Mouse (Mus musculus) embryonic stem cell, embryonic (primary cell): Measurements from ENCODE around the gene Ubqlnl.

Experiments used
- CTCF ChIA-PET, 4 experiments: fragments of 300-600 bp in 2 of 4; fragments of 350-600 bp in 2 of 4; sonication (Branson Sonifier 250); formaldehyde crosslinking; loops; one replicate each; lab custom pipeline; 2022; ENCODE audit warnings: inconsistent platforms in 2 of 4; lab: Charles Lee
- POLR2A ChIA-PET, 4 experiments: fragments of 300-600 bp in 2 of 4; fragments of 350-600 bp in 2 of 4; sonication (Branson Sonifier 250); formaldehyde crosslinking; loops; one replicate each; lab custom pipeline; 2022; ENCODE audit warnings: antibody characterized with exemption in 4 of 4, inconsistent platforms in 1 of 4; lab: Charles Lee

Ubqlnl gene

DNA sequence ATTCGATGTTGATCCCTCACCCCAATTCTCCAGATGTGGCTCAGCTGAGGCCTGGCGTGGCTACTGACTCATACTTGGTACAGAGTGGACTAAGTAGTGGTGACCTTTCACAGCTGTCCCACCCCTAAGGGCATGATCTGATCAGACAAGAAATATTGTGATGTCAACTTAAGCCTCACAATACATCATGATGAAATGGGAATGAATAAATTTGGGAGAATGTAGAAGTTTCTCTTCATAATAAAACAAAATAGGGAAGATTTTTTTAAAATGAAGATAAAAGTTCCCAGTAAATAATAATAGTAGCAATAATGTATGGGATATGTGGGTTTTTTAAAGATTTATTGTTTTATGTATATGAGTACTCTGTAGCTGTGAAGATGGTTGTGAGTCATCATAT is at the start of gene Ubqlnl:
TSS of gene Ubqlnl (minus strand) at position 101 of the 400 bp plus-strand sequence.
- POLR2A ChIA-PET, result no interaction called here
- CTCF ChIA-PET, result no interaction called here

DNA sequence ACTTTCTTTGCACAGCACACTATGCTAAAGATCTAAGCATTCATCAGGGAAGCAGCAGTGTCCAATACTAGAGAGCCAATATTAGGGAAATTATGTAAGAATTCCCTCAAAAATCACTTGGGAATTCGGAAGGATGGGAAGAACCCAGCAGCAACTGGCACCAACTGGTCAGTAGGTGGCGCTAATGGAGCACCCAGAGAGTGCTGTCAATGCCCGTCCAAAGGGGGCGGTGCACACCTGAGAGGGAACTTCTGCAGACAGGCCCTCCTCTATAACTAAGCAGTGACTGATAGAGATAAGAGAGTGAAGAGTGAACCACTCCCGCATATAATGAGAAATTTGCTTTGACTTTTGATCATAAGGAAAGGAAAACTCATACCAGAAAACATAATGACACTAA is 49.5 kb upstream of the Ubqlnl start:
- ChIA-PET CTCF (no interaction called here), POLR2A (no interaction called here)

DNA sequence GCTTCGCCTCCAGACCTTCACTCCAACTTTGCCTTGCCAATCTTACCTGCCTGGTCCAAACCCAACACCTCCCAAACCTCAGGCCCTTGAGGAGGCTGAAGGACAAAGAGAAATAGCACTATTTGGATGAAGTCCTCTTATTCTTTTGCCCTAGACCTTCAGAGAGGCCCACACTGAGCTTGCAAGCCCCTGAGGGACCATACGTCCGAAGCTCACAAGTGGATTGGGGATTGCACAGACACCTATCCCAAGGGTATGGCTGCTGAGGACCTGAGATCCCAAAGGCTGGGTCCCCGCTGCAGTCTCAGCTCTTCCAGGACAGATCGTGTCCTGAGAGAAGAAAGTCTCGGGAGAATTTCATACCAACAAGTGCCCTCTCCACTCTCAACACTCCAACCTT is 45.5 kb upstream of the Ubqlnl start, which contains the start of gene Olfr649:
TSS of gene Olfr649 (minus strand) at position 101 of the 400 bp plus-strand sequence.
- ChIA-PET CTCF (no interaction called here), POLR2A (interaction anchor here in 2 of 4 experiments (1.1 to 1.4 kb wide), 2 partner anchors 24 to 423 kb away, joined by 3 to 7 read pairs; no protein-coding TSS in a partner anchor)

DNA sequence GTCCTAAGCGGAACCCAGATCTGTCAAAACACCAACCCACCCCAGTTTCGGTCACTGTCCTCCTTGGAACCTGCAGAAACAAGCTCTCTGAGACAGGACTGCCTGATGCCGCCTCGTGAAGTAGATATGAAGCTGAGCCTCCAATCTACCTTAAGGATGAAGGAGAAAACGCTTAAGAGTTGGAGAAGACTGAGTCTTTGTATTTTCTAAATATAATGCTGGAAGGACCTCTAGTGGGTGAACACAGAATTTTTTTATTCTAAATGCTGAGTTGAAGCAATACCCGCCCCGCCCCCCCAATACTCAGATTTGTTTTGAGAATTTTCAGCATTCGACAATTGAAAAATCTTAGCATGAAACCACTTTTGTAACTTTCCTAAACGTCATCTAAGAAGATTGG is 40.9 kb upstream of the Ubqlnl start:
- ChIA-PET POLR2A (interaction anchor here in 1 of 4 experiments (0.6 kb wide), 1 partner anchor 20 kb away, joined by 5 read pairs; no protein-coding TSS in a partner anchor), CTCF (interaction anchor here in 1 of 4 experiments (0.6 kb wide), 1 partner anchor 1418 kb away, joined by 4 read pairs; no protein-coding TSS in a partner anchor)

DNA sequence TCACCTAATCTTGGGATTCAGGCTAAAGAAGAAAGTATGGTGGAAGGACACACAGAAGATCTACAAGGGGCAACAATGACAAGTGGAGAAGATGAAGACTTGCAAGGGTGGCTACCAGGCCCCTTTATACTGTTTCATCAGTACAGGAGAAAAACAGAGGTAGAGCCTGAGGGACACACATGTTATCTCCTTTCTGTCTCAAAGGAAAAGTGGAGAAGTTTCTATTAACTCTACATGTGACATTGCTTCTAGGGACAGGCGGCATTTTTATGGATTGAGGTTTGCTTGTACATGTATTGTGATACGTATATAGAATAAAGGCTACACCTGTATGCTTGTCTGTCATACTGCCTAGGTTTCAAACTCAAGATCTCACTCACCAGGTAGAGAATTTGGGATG is 32.9 kb upstream of the Ubqlnl start, which contains the start of gene Olfr648:
TSS of gene Olfr648 (minus strand) at position 101 of the 400 bp plus-strand sequence.
- POLR2A ChIA-PET, result interaction anchor here in 1 of 4 experiments (0.6 kb wide), 1 partner anchor 32 kb away, joined by 4 read pairs; no protein-coding TSS in a partner anchor
- CTCF ChIA-PET, result no interaction called here

DNA sequence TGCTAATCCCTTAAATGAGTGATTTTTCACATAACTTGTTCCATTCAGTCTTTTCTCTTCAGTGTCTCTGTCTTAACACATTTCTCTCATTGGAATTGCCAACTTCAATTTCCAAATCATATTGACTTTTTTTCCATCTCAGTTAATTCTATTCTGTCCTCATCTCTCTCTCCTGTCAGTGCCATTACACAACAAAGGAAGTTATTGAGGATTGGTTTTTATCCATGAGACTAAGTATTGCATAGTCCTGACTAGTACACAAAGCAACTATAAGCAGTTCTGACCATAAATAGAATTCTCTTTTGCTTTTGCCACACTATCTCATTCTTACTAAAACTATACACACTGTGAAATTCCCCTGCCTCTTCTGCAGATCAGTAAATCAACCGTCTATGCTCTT is 28.7 kb upstream of the Ubqlnl start:
- ChIA-PET POLR2A (no interaction called here), CTCF (no interaction called here)

DNA sequence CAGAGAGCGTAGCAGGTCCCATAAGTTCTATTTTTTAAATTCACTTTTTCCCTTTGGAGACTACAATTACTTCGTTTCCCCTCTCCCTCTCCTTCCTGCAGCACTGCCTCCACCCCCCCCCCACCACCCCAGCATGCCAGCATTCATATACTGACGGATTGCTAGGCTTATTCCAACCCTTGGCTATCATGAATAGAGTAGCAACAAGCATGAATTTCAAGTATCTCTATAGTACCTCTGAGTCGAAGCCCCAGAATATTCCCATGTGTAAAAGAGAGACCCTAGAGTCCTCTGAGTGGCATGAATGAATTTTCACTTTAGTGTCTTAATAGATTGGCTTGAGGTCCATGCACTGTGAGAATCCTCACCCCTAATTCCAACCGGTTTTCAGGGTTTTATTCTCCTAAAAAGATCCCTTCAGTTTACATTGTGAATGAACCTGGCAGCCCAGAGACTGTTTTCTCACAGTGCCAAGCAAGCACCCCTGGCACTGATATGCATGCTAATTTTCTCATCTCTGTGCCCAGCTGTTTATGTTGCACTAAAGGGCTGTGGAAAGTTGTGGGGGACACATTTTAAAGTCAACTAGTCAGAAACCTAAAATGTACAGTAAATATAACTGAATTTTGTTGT is 28.2 kb upstream of the Ubqlnl start:
- ChIA-PET POLR2A (interaction anchor here in 2 of 4 experiments (0.6 to 0.7 kb wide), 2 partner anchors 65 to 219 kb away, joined by 4 to 8 read pairs; no protein-coding TSS in a partner anchor), CTCF (no interaction called here)

DNA sequence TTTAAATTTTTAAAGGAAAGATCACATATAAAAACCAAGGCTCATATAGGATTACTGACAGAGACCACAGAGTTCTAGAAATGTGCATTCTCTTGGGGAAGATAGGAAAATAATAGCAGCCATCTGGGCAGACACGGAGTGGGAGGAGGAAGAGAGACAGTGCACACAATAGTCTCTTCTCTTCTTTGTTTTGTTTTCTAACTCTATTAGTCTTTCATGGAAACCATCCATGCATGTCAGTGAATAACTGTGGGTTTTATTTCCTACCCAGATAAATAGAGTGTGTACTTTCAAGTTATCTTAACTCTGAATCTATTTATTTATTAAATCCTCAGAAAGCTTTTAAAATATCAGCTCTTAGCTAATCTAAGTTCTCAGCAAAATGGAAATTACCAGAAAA is 24.7 kb upstream of the Ubqlnl start:
- POLR2A ChIA-PET, result no interaction called here
- CTCF ChIA-PET, result no interaction called here

DNA sequence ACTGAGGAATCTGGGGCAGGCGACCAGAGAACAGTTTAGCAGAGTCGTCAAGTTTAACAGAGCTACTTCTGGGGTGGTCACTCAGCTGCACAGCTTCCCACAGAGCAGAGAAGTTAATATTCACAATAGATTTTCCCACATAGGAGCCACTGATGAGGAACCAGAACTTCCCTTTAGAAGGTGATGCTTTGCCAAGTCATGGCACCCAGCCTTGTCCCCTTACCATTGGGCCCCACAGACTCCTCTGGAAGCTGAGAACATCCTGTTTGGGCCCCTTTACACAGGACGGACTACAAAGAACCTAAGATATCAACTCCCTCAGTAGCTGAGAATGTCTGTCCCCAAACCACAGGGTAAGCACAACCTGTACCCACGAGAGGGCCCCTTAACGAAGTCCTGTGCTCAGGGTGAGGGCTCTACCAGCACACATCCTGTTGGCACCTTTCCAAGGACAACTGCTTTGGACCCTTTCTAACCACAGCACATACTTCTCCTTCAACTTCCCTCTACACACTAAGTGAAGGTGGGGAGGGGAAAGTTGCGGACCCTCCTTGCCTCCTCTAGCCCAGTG is 19.4 kb upstream of the Ubqlnl start:
- CTCF ChIA-PET, result no interaction called here
- POLR2A ChIA-PET, result no interaction called here

DNA sequence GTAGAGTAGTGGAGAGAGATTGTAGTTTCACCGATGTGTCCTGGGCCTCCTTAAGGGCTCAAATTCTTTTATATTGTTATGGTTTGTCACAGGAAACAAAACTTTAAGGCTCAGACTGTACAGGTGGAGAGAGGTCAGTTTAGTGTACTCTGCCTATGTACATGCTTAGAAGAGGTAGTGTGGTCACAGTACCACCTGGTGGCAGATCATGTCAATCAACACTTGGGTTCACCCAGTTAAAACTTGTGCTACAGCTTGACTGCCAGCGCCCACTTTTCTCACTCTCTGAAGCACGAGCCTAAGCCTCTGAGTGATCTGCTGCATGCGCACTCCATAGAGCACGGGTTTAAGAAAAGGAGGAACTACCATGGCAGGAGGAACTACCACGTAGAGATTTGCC is 16.7 kb upstream of the Ubqlnl start:
- POLR2A ChIA-PET, result no interaction called here
- CTCF ChIA-PET, result no interaction called here

DNA sequence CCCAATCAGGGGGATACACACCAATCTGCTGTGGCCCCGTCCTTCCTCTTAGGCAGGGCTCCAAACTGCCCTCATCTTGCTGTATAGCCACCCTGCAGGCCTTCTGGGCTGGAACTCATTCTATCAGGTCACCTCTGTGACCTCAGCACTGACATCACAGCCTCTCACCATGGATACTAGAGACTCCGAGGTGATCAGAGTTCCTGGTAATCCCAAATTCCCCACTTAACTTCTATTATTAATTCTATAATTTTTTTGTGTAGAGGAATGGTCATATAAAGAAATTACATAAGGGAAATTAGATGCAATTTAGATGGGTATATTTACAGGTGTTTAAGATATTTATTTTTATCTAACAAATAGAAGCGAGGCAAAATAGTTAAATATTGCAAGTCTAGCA is 7.2 kb downstream of the Ubqlnl start, which contains the start of gene Ubqln3:
TSS of gene Ubqln3 (minus strand) at position 101 of the 400 bp plus-strand sequence.
- ChIA-PET POLR2A (no interaction called here), CTCF (no interaction called here)

DNA sequence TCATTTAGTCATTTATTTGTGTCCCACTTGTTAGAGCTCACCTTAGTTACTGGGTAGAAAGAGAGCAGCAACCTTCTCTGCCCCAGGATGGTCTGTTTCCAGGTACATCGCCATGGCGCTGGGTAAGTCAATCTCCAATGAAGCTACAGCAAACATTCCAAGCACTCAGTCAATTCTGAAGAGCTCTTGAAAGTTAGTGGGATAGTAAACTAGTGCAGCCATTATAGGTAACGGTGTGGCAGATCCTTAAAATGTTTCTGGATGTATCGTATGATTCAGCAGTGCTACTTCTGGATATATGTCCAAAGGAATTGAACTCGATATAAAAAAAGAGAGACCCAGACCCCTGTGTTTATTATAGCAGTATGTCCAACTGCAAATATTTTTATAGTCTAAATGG is 13.1 kb downstream of the Ubqlnl start, which contains the start of gene Olfr643:
TSS of gene Olfr643 (minus strand) at position 101 of the 400 bp plus-strand sequence.
- ChIA-PET POLR2A (no interaction called here), CTCF (no interaction called here)

DNA sequence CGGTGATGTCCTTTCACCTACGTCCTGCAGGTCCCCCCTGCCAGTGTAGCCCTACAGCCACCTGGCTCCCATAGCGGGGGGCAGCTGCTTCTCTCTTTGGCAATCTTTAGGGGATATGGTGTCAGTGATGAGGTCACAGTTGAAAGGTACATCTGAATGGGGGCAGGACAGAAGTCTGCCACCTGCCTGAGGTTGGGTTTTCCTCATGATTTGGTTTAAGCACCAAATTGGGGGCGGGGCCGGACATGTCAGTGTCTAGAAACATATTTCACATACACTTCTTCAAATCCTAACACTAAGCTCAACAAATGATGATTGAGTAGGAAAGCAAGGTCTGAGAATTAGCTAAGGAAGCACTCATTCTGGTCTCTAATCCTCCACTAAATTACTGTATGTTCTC is 20.6 kb downstream of the Ubqlnl start, which contains the start of gene Ubqln5:
TSS of gene Ubqln5 (minus strand) at position 101 of the 400 bp plus-strand sequence.
- CTCF ChIA-PET, result no interaction called here

DNA sequence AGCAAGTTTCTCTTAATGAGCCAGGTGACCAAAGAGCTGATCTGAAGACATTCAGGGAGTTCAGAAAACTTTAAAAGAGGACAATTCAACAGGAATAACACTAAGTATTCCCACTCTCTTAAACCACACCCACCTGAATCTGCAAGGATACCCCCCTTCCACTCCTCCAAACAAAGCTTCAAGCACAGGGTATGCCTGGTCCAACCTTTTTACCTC is 45.7 kb downstream of the Ubqlnl start, which contains the start of gene Olfr646:
TSS of gene Olfr646 (plus strand) at position 117 of the 216 bp plus-strand sequence.
- CTCF ChIA-PET, result no interaction called here
- POLR2A ChIA-PET, result interaction anchor here in 2 of 4 experiments (0.6 to 0.7 kb wide), 2 partner anchors 20 to 362 kb away, joined by 3 read pairs; no protein-coding TSS in a partner anchor

More for the DNA sequence above, 20.6 kb downstream of the Ubqlnl start, which contains the start of gene Ubqln5:
- POLR2A ChIA-PET, result no interaction called here

DNA sequence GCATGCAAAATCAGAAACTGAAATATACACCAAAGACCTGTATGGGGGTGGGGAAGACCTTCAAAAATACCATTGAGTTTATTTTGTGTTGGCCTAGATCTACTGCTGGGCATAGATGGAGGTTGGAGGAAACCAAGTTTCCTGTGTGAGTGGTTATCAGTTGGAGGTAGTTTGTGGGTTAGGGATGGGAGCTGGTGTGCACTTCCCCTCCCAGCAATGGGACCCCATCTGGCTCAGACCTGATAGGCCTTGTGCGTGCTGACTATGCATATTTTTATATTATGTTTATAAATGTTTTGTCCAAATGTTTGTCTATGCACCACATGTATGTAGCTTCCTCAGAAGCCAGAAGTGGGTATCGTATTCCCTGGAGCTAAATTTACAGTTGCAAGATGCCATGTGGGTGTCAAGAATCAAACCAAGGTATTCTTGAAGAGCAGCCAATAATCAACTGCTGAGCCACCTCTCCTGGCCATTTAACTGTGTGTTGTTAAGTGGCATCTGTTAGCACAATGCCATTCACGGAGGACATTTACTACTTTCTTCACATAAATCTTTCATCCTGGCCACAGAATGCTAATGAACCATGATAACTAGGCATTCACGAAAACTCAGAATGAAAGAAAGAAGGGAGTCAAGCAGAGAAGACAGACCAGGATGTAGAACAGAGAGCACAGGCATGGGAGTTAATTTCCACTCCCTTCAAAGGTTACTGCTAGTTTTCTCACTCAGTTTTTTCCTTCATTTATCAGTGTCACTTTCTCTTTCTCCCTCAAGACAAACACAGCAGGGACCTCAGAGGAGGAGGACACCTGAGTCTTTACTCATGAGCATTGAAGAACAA is 46.2 kb downstream of the Ubqlnl start:
- ChIA-PET POLR2A (interaction anchor here in 2 of 4 experiments (0.6 to 0.7 kb wide), 3 partner anchors 20 to 929 kb away, joined by 3 read pairs; no protein-coding TSS in a partner anchor), CTCF (interaction anchor here in 1 of 4 experiments (0.7 kb wide), 1 partner anchor 1832 kb away, joined by 5 read pairs; no protein-coding TSS in a partner anchor)
